Mouse (Mus musculus) limb, embryonic 14.5 days (tissue): ENCODE measurements around the gene Gpr55. TPM values are rescaled to one million over a fixed set of nuclear protein-coding genes. Genes with fewer than 3 reads are reported as not detected.

Source experiments
- ATAC-seq: fragments of 200-750 bp; cut with Nextera tagmentation; 2 replicates; pipeline ENCODE4 v1.8.0; 2017; ENCODE audit warnings: low read depth, moderate number of reproducible peaks, moderate TSS enrichment; ENCODE audit not compliant: low FRiP score
- DNase-seq: peaks from one replicate; pipeline ENCODE4 v3.0.0-alpha.2; 2015; ENCODE audit warnings: low spot score
- H3K27ac ChIP-seq: fragments of 300-500 bp; sonication (generic); replicated peaks from 2 replicates; pipeline ENCODE4 v1.5.1; 2014; ENCODE audit warnings: low read depth, mild to moderate bottlenecking, low read length, moderate library complexity, mixed read lengths
- H3K27me3 ChIP-seq: fragments of 300-500 bp; sonication (generic); 2 replicates; pipeline ENCODE4 v1.6.1; 2014; ENCODE audit warnings: low read length, mixed read lengths; ENCODE audit not compliant: control insufficient read depth, insufficient read depth
- H3K36me3 ChIP-seq: fragments of 300-500 bp; sonication (generic); 2 replicates; pipeline ENCODE4 v1.6.1; 2014; ENCODE audit warnings: mild to moderate bottlenecking, low read length, moderate library complexity, mixed read lengths; ENCODE audit not compliant: control insufficient read depth, insufficient read depth
- H3K4me1 ChIP-seq: fragments of 300-500 bp; sonication (generic); 2 replicates; pipeline ENCODE4 v1.6.1; 2014; ENCODE audit warnings: antibody characterized with exemption, low read length, mixed read lengths; ENCODE audit not compliant: control insufficient read depth, insufficient read depth
- H3K4me2 ChIP-seq: fragments of 300-500 bp; sonication (generic); replicated peaks from 2 replicates; pipeline ENCODE4 v1.6.1; 2014; ENCODE audit warnings: low read depth, mild to moderate bottlenecking, low read length, moderate library complexity; ENCODE audit not compliant: severe bottlenecking
- H3K4me3 ChIP-seq: fragments of 300-500 bp; sonication (generic); replicated peaks from 2 replicates; pipeline ENCODE4 v1.5.1; 2014; ENCODE audit warnings: low read length
- H3K9ac ChIP-seq: fragments of 300-500 bp; sonication (generic); 2 replicates; pipeline ENCODE4 v1.6.1; 2014; ENCODE audit warnings: mild to moderate bottlenecking, low read depth, low read length, moderate library complexity; ENCODE audit not compliant: severe bottlenecking
- H3K9me3 ChIP-seq: fragments of 300-500 bp; sonication (generic); 2 replicates; pipeline ENCODE4 v1.6.1; 2016; ENCODE audit warnings: low read length; ENCODE audit not compliant: control insufficient read depth
- POLR2A ChIP-seq: fragments of 200-500 bp; IDR thresholded peaks from 2 replicates; pipeline ENCODE4 v1.8.0; 2012; ENCODE audit warnings: inconsistent platforms, mild to moderate bottlenecking, moderate library complexity, borderline replicate concordance; ENCODE audit not compliant: insufficient read depth, insufficient read length; ENCODE audit errors: extremely low read depth
- WGBS: fragments of 180-500 bp; shearing (Covaris S2); extraction: QIAGEN DNeasy Blood & Tissue Kit; methylation state at CpG from one replicate; pipeline ENCODE4 v1.1.7; 2014; 5-methylcytosine and 5-hydroxymethylcytosine counted together
- polyA plus RNA-seq, 2 experiments: library from polyadenylated mRNA; depleted of rRNA in 1 of 2; stranded (reverse) in 1 of 2; unstranded in 1 of 2; fragments of >200 nt; fragmentation: Nextera tagmentation in 1 of 2; extraction: Ambion mirVana in 1 of 2; gene quantifications; 2 replicates each; pipeline versions ENCODE4 v1.2.1 to v1.2.3; 2012 to 2014

The Gpr55 gene
- polyA plus RNA-seq, 2 experiments = 0.11 TPM; not detected in 1

DNA sequence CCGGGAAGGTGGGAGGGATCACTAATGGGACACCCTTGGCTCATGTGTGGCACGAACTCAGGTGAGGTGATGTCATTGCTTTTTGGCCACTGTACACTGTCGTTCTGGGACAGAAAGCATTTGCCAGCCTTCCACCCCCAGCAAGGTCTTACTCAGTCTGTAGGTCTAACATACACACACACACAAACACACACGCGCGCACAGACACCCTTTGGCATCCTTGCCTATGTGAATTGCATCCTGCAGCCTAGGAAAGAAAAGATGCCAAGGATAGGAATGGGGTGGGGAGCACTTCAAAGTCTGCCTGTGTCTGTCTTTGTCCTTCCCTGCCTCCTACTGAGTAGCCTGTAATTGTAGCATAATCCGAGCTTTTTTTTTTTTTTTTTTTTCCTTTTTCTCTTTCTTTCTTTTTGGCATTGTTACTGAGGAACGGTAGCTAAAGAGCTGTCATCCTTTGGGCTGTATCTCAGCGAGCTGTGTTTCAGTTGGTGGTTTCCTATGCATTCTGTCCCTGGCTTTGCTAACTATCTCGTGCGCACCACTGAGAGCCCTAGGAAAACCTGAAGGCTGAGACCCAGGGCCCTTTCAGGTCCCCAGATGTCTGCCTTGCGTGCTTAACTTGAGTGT is 61.9 kb downstream of the Gpr55 start:
- Histone ChIP-seq H3K27ac (no peak overlapping the region), H3K9ac (no peak overlapping the region), H3K4me2 (no peak overlapping the region), H3K36me3 (peaks cover 18% of the 10 kb centered on the region), H3K4me3 (no peak overlapping the region), H3K9me3 (no peaks in the 10 kb centered on the region), H3K27me3 (no peaks in the 10 kb centered on the region), H3K4me1 (peaks cover 66% of the 10 kb centered on the region)
- no peak for TF ChIP-seq POLR2A
- DNase-seq (no peak), ATAC-seq (no peak)
- WGBS = 48% methylated on average over 12 of the region's 12 CpGs

GRCm38 (mm10) chr1:85897901-85898760 is 62.7 kb downstream of the Gpr55 start:
- no peak for TF ChIP-seq POLR2A
- Histone ChIP-seq H3K27ac (no peak overlapping the region; the same call in 1 of the 2 replicates), H3K4me1 (peaks cover 67% of the 10 kb centered on the region), H3K9ac (no peak overlapping the region), H3K27me3 (no peaks in the 10 kb centered on the region), H3K36me3 (peaks cover 10% of the 10 kb centered on the region; the same call in 1 of the 2 replicates), H3K4me2 (peak overlapping the region; percentile 84; the same call in 1 of the 2 replicates), H3K9me3 (no peaks in the 10 kb centered on the region), H3K4me3 (no peak overlapping the region)
- no peak for ATAC-seq
- 12% methylated on average over 8 of the region's 8 CpGs for WGBS
- DNase-seq = peak; percentile 63

- Histone ChIP-seq H3K4me2 (peak overlapping the region; percentile 84), H3K9ac (0 out of 2 replicates have a peak overlapping the region, but pooled peaks have one; percentile 25), H3K27ac (peak overlapping the region; percentile 58), H3K9me3 (no peaks in the 10 kb centered on the region), H3K4me3 (no peak overlapping the region), H3K4me1 (peaks cover 66% of the 10 kb centered on the region), H3K36me3 (0 out of 2 replicates have a peak, but pooled peaks cover 5% of the 10 kb centered on the region), H3K27me3 (no peaks in the 10 kb centered on the region)
- ATAC-seq (no peak), DNase-seq (no peak)
- 65% methylated on average over 12 of the region's 12 CpGs for WGBS
- no peak for TF ChIP-seq POLR2A
These were observed 63.8 kb downstream of the Gpr55 start for GRCm38 (mm10) chr1:85896781-85897700.

DNA sequence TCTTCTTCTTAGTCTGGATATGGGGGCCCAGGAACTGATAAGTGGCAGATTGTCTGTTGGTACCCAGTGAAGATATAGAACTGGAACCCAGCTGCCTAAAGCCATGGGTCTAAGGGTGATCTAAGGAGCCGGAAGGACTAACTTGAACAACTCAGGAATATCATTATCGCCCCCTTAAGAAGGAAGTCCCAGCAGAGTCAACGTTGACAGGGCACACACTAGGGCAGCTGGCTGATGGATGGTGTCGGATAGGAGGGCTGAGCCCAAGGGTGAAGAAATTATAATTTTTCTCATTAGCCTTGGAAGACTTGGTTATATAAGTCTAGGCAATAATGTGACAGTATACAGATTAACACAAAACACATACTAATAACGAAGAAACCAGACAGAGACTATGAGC is 64.7 kb downstream of the Gpr55 start:
- Histone ChIP-seq H3K4me2 (peak overlapping the region; percentile 84), H3K27me3 (no peaks in the 10 kb centered on the region), H3K9ac (peak overlapping the region; percentile 89; the same call in 1 of the 2 replicates), H3K9me3 (no peaks in the 10 kb centered on the region), H3K36me3 (0 out of 2 replicates have a peak, but pooled peaks cover 5% of the 10 kb centered on the region), H3K4me3 (peak overlapping the region; percentile 82), H3K4me1 (peaks cover 57% of the 10 kb centered on the region), H3K27ac (peak overlapping the region; percentile 96; the same call in 1 of the 2 replicates)
- ATAC-seq = no peak
- 84% methylated on average over 5 of the region's 5 CpGs for WGBS
- TF ChIP-seq POLR2A = no peak
- DNase-seq = no peak
